Mouse (Mus musculus): Measurements from ENCODE around the gene Tap2.

Gene Tap2

DNA sequence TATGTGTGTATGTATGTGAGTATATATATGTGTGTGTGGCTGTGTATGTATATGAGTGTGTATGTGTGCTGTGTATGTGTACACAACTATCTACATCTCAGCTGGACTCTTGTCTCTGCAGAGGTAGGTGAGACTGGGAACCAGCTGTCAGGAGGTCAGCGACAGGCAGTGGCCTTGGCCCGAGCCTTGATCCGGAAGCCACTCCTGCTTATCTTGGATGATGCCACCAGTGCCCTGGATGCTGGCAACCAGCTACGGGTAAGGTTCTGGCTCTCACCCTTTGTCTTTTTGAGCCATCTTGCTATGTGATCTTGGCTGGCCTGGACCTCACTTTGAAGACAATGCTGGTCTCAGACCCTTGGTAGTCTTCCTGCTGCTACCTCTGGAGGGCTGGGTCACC, 8.6 kb upstream of the Tap2 start:
- no peak for DNase-seq (ENCODE audit: low read depth, low spot score)

DNA sequence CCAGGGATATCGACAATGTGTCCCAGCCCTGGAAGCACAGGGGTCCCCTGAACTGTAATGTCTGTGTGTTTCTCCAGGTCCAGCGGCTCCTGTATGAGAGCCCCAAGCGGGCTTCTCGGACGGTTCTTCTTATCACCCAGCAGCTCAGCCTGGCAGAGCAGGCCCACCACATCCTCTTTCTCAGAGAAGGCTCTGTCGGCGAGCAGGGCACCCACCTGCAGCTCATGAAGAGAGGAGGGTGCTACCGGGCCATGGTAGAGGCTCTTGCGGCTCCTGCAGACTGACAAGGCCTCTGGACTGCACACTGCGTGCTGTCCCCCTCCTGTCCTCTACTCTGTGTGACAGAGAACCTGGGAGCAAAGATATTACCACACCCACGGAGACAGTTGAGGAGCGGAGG, 6.8 kb upstream of the Tap2 start:
- no peak for DNase-seq (ENCODE audit: low read depth, low spot score)

DNA sequence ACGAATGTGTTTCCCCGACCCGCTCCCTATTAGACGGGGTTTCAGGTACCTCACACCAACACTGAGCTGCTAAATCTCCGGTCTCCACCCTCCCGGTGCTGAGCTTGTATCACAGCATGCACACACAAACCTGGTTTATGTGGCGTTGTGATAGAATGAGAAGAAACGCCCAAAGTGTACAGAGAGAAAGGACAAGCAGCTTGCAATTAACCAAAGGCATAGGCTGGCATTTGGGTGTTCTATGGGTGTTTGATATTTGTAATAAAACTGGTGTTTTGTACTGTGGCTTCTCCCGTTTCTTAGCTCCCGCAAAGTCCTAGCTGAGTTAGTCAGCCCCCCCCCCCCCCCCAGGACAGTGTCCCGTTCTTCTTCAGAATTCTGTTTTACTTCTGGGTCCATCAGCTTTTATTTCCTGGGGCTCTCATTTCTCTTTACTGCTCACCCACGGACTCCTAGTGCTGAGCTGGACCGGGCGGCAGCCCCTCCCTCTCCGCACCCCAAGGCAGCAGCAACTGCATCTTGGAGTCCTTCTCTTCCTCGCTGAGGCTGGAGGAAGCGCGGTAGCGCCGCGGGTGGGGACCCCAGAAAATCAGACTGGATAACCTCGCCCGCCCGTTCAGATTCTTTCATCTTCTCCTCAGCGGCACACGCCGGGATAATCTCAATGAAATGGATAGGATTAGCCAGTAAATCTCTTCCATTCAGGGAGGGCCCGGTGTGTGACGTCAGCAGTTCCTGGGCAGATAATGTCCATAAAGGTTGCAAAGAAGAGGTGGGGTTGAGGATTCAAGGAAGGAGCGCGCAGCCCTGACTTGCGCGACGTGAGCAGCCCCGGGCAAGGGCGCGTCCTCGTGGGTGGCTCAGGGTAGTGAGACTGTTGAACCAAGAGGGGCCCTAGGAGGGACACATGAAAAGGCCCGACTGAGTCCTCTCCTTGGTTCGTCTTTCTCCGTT, 6.1 kb upstream of the Tap2 start, which contains the start of gene Psmb8:
Gene Psmb8, plus strand, starts transcription at position 781 of the 954 bp plus-strand sequence.
- DNase-seq (ENCODE audit: low read depth, low spot score): peak; percentile 82

DNA sequence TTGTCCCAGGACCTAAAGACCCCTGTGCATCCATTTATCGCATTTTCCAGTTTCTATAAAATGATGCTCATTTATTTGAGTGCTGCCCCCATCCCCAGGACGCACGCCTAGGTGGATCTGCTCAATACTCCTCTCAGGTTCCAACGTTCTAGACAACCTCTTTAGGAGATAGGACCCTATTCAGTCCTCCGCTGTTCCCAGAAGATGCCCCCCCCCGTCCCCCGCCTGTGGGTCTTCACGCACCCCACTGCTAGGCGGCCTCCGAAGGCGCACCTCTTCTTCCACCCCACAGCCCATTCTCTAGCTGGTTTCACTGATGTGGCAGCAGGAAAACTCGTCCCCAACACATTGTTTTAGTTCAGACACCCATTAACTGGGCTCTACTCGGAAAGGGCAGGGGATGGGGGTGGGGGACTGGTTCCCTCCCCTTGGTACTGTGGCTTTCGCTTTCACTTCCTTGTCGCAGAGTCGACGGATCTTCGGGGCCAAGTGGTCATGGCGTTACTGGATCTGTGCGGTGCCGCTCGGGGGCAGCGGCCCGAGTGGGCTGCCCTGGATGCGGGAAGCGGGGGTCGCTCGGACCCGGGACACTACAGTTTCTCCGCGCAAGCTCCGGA, 5.3 kb upstream of the Tap2 start:
- no peak for DNase-seq (ENCODE audit: low read depth, low spot score)

DNA sequence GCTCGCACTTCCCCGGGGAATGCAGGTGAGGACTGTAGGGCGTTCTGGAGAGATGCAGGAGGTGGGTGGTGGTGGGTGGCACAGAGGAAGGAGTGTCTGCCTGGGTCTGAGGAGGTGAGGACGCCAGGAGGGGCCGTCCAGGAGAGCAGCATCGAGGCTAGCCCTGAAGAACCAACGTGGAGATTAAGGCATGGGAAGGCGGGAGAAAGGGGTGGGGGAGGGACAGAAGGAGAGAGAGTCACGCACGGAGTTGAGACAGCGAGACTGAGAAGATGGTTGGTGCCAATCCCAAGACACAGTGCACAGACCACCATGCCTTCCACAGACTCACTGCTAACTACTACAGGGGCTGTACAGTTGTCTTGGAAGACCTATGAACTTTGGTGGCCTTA, 4.8 kb upstream of the Tap2 start:
- DNase-seq (ENCODE audit: low read depth, low spot score): no peak

DNA sequence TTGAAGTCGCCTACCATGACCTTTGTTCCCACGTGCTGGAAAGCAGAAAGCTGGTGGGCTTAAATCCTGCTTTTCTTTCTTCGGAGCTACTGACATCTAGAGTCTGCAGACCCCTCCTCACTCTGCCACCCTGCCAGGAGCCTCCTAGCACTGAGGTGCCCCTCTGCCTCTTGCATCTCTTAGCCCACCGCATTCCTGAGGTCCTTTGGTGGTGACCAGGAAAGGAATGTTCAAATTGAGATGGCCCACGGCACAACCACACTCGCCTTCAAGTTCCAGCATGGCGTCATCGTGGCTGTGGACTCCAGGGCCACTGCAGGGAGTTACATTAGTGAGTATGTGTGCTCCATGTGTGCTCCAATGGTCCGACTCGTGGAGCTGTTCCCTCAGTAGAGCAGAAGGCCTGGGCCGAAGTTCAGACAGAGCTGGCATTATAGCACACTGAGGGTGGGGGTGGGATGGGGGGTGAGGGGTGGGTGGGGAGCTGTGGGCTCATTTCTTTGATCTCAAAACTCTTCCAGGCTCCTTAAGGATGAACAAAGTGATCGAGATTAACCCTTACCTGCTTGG, 4.2 kb upstream of the Tap2 start:
- no peak for DNase-seq (ENCODE audit: low read depth, low spot score)

DNA sequence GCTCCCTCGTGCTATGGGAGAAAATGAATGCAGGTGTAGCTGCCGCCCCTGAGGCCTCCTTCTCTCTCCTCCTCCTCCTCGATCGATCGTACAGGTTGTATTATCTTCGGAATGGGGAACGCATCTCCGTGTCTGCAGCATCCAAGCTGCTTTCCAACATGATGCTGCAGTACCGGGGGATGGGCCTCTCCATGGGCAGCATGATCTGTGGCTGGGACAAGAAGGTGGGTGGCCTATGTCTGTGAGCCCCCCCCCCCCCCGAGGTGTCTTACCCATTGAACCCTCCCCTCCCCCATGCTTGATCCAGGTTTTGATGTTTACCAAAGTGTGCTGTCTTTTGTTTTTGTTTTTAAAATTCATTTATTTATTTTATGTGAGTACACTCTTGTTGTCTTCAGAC, 3.3 kb upstream of the Tap2 start:
- DNase-seq (ENCODE audit: low read depth, low spot score): no peak

DNA sequence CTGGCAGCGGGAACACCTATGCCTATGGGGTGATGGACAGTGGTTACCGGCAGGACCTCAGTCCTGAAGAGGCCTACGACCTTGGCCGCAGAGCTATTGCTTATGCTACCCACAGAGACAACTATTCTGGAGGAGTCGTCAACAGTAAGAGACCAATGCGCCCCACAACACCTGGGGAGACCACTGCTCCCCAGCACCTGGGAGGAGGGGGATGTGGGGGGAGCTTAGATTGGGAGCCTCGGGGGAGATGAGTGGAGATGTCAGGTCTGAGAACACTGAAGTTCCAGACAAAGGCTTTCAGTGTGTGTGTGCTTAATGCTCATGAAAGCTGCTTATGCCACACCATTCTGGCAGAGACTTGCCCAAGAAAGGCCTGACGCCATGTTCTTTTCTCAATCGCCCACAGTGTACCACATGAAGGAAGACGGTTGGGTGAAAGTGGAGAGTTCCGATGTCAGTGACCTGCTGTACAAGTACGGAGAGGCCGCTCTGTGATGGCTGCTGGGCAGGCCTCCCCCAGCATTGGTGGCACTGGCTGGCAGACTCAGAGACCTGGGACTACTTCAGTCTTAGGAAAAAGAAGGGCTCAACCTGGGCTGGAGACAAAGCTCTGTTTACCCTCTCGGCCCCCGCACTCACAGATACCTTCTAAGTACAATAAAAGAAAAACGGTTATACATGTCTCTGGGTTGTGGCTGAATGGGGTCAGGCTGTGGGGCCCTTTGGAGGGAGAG, 2.4 kb upstream of the Tap2 start:
- DNase-seq (ENCODE audit: low read depth, low spot score): no peak

DNA sequence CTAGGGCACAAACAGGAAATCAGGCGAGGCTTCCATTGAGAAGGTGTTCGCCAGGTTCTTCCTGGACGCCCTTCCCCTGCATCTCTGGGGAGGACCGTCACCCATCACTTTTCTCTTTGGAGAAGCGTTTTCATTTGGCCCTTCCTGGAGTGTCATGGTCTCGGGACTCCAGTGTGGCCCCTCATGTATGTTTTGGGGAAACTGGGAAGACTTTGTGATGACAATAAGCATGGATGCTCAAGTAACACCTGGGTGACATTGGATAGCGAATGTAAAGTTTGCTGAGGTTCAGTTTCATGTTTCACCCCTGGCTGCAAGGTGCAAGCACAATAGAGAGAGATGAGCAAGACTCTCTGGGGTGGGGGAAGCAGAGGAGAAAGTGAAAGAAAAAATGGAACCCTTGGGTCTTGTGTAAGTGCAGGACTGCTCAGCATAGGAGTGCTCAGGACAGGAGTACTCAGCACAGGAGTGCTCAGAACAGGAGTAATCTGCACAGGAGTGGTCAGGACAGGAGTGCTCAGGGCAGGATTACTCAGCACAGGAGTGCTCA, 1.7 kb upstream of the Tap2 start:
- no peak for DNase-seq (ENCODE audit: low read depth, low spot score)

DNA sequence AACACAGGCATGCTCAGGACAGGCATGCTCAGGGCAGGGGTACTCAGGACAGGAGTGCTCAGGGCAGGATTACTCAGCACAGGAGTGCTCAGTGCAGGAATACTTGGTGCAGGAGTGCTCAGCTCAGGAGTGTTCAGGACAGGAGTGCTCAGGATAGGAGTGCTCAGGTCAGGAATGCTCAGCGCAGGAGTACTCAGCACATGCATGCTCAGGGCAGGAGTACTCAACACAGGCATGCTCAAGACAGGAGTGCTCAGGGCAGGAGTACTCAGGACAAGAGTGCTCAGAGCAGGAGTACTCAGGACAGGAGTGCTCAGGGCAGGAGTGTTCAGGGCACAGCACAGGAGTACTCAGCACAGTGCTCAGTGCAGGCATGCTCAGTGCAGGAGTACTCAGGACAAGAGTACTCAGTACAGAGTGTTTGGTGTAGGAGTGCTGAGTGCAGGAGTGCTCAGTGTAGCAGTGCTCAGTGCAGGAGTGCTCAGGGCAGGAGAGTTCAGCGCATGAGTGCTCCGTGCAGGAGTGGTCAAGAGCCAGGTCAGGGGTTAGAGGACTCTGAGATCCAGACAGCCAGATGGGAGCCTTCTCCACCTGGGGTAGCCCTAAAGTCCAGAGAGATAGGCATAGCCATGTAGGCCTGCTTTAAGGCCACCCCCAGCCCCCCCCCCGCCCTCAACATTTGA, 426 bp upstream of the Tap2 start:
- DNase-seq (ENCODE audit: low read depth, low spot score): no peak

DNA sequence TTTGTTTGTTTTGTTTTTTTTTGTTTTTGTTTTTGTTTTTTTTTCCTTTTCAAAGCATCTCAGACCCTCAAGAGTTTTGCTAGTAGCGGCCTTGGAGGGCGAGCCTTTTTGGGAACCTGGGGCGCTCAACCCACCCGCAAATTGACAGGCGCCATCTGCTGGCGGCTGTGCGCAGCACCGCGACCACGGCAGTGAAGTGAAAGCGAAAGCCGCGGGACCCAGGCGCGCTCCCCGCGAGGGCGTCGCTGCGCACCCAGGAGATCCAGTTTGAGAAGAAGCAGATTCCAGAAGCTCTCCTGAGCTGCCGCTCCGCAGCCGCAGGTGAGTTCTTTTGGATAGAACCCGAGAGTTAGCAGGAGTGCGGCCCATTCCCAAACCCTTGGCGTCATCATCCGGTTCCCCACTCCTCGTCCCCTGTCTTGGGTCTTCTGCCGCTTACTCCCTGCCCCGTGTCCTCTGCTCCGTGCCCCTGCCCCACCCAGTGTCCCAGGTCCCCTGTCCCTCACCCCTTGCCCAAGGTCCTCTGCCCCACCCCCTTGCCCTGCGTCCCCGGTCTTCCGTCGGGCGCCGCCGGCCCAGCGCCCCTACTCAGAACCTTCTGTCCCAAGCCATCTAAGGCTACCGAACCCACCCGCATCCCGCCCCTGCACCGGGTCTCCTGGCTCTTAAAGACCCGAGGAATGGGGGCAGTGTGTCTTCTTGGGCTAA, 1.1 kb downstream of the Tap2 start:
- peak; percentile 66 for DNase-seq (ENCODE audit: low read depth, low spot score)

DNA sequence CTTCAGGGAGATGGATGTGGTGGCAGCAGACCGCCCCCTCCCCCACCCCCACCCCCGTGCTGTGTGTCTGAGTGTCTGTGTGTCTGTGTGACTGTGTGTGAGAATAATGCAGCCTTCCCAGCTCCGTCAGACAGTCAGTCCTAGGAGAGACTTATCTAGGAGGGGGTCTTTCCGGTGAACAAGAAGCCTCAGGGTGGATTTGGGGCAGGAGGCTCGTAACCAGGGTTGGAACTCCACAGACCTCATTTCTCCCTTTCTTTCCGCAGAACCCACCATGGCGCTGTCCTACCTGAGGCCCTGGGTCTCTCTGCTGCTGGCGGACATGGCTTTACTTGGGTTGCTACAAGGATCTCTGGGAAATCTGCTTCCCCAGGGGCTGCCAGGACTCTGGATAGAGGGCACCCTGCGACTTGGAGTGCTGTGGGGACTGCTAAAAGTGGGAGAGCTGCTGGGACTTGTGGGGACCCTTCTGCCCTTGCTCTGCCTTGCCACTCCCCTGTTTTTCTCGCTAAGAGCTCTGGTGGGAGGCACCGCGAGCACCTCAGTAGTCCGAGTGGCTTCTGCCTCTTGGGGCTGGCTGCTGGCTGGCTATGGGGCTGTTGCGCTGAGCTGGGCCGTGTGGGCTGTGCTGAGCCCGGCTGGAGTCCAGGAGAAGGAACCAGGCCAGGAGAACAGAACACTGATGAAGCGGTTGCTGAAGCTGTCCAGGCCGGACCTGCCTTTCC, 1.9 kb downstream of the Tap2 start:
- no peak for DNase-seq (ENCODE audit: low read depth, low spot score)

DNA sequence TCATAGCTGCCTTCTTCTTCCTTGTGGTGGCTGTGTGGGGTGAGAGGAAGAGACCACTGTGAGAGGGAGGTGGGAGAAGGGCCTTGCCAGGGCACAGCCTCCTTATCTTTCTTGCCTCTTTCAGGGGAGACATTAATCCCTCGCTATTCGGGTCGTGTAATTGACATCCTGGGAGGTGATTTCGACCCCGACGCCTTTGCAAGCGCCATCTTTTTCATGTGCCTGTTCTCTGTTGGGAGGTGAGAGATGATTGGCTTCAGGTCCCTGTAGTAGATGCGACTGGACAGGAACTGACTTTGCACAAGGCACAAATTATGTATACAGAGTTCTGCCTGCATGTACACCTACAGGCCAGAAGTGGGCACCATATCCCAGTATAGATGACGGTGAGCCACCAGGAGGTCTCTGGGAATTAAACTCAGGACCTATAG, 2.4 kb downstream of the Tap2 start:
- DNase-seq (ENCODE audit: low read depth, low spot score): peak; percentile 65

DNA sequence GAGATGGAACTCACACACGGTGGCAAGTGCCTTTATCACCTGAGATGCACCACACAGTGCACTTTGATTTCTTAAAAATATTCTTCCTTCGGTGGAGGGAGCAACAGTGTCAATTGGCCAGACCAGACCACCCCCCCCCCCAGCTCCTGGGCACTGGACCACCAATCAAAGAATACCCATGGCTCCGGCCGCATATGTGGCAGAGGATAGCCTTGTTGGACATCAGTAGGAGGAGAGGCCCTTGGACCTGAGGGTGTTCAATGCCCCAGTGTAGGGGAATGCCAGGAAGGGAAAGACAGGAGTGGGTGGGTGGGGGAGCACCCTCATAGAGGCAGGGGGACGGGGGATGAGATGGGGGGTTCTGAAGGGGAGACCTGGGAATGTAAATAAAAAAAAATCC, 3.4 kb downstream of the Tap2 start:
- no peak for DNase-seq (ENCODE audit: low read depth, low spot score)

DNA sequence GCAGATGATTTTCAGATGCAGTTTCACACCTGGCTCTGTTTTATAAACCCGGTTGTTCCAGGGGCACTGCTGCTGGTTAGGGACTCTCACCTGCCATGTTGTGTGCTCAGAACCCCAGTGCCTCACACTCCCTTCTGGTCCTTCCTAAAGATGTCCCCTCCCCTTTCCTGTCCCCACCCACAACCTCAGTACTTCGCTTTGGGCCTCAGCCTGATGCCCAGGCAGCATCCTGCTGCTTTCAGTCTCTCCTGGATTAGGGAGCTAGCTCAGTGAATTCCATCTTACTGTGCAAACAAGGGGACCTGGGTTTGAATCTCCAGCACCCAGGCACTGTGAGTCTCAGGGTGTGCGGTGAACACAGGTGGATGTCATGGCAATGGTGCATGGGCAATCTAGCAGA, 4.1 kb downstream of the Tap2 start:
- DNase-seq (ENCODE audit: low read depth, low spot score): no peak

DNA sequence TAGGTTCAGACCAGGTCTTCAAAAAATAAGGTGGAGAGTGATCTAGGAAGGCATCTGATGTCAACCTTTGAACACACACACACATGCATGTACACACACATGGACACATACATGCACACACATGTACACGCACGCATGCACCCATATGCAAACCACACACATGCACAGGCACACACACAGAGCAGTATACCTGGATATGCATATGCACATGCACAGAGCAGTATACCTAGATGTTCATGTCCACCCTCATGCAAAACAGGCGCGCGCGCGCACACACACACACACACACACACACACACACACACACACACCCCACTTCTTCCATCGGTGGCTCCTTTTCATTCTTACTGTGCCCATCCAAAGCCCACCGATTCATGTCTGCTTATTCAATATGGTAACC, 4.5 kb downstream of the Tap2 start:
- no peak for DNase-seq (ENCODE audit: low read depth, low spot score)

DNA sequence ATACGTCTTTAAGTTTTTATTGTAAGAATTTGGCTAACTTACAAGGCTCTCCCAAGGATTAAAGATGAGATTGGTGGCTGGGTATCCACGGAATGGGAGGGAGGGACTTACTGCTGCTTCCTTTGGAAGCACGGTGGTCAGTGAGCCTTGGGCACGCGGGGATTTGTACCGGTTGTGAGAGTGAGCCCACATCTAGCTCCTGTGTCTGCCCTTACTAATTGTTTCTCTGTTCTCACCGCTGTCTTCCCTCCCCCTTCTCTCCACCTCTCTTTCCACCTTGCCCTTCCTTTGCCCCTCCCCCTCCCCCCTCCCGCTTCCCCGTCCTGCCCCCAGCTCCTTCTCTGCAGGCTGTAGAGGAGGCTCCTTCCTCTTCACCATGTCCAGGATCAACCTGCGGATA, 5.1 kb downstream of the Tap2 start:
- no peak for DNase-seq (ENCODE audit: low read depth, low spot score)

DNA sequence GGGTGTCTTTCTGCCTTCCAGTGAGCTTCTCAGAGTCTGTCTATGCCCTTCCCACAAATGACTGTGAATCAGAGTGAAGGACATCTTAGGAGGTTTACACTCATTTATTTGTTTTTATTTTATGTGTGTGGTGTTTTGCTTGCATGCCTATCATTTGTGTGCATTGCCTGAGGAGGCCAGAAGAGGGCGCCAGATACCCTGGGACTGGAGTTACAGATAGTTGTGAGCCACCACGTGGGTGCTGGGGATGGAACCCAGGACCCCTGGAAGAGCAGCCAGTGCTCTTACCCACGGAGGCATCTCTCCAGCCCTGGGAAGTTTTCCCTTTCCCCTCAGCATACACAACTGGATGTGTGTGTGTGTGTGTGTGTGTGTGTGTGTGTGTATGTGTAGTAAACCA, 6.4 kb downstream of the Tap2 start:
- peak; percentile 53 for DNase-seq (ENCODE audit: low read depth, low spot score)

DNA sequence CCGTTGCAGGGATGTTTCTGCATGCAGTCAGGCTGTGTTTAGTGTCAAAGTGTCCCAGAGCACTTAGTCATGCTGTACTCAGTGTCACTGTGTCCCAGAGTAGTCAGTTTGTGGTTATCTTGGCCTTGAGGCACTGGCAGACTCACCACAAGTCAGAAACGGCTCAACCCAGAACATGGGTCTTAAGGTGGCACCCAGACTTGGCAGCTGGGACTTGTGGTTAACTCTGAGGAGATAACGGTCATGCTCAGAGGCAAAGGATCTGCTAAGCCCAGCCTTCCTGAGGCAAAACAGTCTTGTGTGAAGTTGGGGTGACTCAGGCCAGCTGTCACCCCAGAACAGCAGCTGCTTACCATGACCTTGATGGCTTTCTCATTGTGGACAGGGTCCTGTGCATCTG, 7.3 kb downstream of the Tap2 start:
- no peak for DNase-seq (ENCODE audit: low read depth, low spot score)

Data from R1 (cell line).